Mouse (Mus musculus) hindbrain, embryonic 15.5 days (tissue): ENCODE measurements around the gene Tenm4. TPM values are rescaled to one million over a fixed set of nuclear protein-coding genes. Genes with fewer than 3 reads are reported as not detected.
A peak's percentile ranks its signal among the peaks of the same experiment; 100 is the strongest.

ENCODE experiments used
- ATAC-seq: fragments of 200-750 bp; cut with Nextera tagmentation; 2 replicates; pipeline ENCODE4 v1.8.0; 2017; ENCODE audit warnings: low read depth, moderate number of reproducible peaks, moderate TSS enrichment; ENCODE audit not compliant: low FRiP score
- H3K27ac ChIP-seq: fragments of 300-500 bp; sonication (generic); replicated peaks from 2 replicates; pipeline ENCODE4 v1.5.1; 2015; ENCODE audit warnings: mild to moderate bottlenecking, inconsistent platforms
- H3K27me3 ChIP-seq: fragments of 300-500 bp; sonication (generic); 2 replicates; pipeline ENCODE4 v1.6.1; 2015; ENCODE audit warnings: control low read depth, inconsistent platforms
- H3K36me3 ChIP-seq: fragments of 300-500 bp; sonication (generic); 2 replicates; pipeline ENCODE4 v1.6.1; 2015; ENCODE audit warnings: control low read depth, inconsistent platforms
- H3K4me1 ChIP-seq: fragments of 300-500 bp; sonication (generic); replicated peaks from 2 replicates; pipeline ENCODE4 v1.6.1; 2015; ENCODE audit warnings: control low read depth, inconsistent platforms
- H3K4me2 ChIP-seq: fragments of 300-500 bp; sonication (generic); 2 replicates; pipeline ENCODE4 v1.6.1; 2015; ENCODE audit warnings: moderate library complexity, mild to moderate bottlenecking, inconsistent platforms
- H3K4me3 ChIP-seq: fragments of 300-500 bp; sonication (generic); 2 replicates; pipeline ENCODE4 v1.5.1; 2015; ENCODE audit warnings: mild to moderate bottlenecking, inconsistent platforms
- H3K9ac ChIP-seq: fragments of 300-500 bp; sonication (generic); 2 replicates; pipeline ENCODE4 v1.6.1; 2015; ENCODE audit warnings: inconsistent platforms
- H3K9me3 ChIP-seq: fragments of 300-500 bp; sonication (generic); 2 replicates; pipeline ENCODE4 v1.6.1; 2016; ENCODE audit warnings: control low read depth, inconsistent platforms
- WGBS: fragments of 180-500 bp; shearing (Covaris S2); methylation state at CpG from one replicate; pipeline ENCODE4 v1.1.7; 2015; 5-methylcytosine and 5-hydroxymethylcytosine counted together
- polyA plus RNA-seq: library from polyadenylated mRNA; unstranded; fragments of >200 nt; fragmentation: Nextera tagmentation; extraction: Ambion mirVana; gene quantifications from 2 replicates; pipeline ENCODE4 v1.2.1, GENCODE M21; 2015

The Tenm4 gene
- polyA plus RNA-seq, 1 experiment from 2014 or later: 39.0 TPM

DNA sequence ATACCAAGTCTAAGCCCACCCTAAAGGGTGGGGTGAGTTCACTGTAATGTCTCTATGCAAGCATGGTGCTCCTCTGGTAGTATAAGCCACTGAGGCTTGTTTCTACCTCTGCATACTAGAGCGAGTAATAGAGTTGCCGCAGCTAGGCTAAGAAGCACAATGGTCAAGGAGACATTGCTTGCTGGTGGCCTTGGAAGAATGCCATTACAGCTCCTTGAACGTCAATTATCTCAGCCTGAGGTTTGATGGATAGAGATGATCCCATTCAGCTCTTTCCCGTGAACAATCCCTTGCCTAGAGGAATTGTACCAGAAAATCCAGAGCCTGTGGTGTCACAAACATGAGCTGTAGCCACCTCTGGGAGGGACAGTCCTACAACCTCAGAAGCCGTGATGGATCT is 537.5 kb downstream of the Tenm4 start:
- no peaks in the 10 kb centered on the region for H3K36me3 ChIP-seq
- no peak overlapping the region for H3K27ac ChIP-seq
- no peak for ATAC-seq
- H3K27me3 ChIP-seq: peaks cover 4% of the 10 kb centered on the region; the same call in 1 of the 2 replicates
- H3K4me3 ChIP-seq: no peak overlapping the region
- H3K4me1 ChIP-seq: peaks cover 7% of the 10 kb centered on the region; the same call in 1 of the 2 replicates
- no peak overlapping the region for H3K4me2 ChIP-seq
- H3K9ac ChIP-seq: no peak overlapping the region
- H3K9me3 ChIP-seq: no peaks in the 10 kb centered on the region
- WGBS: 68% methylated on average over 5 of the region's 5 CpGs

DNA sequence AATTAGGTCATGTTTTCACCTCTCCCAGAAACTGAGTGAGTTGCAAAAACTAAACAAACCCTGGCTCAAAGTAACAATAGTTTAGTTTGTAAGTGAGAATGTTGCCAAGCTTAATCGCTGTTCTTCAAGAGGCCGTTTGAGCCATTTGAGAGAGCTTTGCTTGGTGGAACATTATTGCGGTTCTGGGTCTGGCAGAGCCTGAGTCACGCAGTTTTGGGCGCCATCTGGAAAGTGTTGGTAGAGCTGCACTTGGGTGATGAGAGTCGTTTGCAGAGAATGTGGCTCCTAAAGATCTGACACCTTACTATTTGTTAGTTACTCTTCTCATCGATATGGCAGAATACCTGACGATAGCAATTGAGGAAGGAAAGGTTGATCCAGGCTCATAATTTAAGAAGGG is 537.9 kb downstream of the Tenm4 start:
- peaks cover 7% of the 10 kb centered on the region; the same call in 1 of the 2 replicates for H3K4me1 ChIP-seq
- no peak overlapping the region for H3K9ac ChIP-seq
- ATAC-seq: no peak
- WGBS: 96% methylated on average over 8 of the region's 8 CpGs
- no peaks in the 10 kb centered on the region for H3K9me3 ChIP-seq
- peaks cover 4% of the 10 kb centered on the region; the same call in 1 of the 2 replicates for H3K27me3 ChIP-seq
- no peak overlapping the region for H3K27ac ChIP-seq
- H3K36me3 ChIP-seq: no peaks in the 10 kb centered on the region
- no peak overlapping the region for H3K4me2 ChIP-seq
- H3K4me3 ChIP-seq: no peak overlapping the region

DNA sequence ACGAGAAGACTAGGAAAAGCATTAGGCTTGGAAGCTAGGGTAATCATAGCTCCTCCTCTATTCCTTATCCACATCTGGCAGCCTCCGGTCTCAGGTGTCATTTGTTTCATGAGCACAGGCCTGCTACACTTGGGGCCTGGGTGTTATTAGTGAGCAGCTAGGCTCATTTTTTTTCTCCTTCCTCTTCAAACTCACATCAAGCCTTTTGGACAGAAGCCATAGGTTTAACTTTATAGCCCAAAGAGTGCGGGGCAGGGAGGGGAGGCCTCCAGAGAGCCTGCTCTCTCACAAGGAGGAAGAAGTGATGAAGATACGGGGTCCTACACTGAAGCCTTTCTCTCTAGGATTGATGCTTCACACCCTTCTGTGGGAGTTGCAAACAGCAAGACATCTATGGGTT is 538.8 kb downstream of the Tenm4 start:
- no peak overlapping the region for H3K27ac ChIP-seq
- H3K9ac ChIP-seq: no peak overlapping the region
- no peak overlapping the region for H3K4me2 ChIP-seq
- H3K9me3 ChIP-seq: no peaks in the 10 kb centered on the region
- peaks cover 7% of the 10 kb centered on the region for H3K27me3 ChIP-seq
- H3K4me3 ChIP-seq: no peak overlapping the region
- peaks cover 7% of the 10 kb centered on the region; the same call in 1 of the 2 replicates for H3K4me1 ChIP-seq
- no peaks in the 10 kb centered on the region for H3K36me3 ChIP-seq
- WGBS: 87% methylated on average over 4 of the region's 4 CpGs
- no peak for ATAC-seq

DNA sequence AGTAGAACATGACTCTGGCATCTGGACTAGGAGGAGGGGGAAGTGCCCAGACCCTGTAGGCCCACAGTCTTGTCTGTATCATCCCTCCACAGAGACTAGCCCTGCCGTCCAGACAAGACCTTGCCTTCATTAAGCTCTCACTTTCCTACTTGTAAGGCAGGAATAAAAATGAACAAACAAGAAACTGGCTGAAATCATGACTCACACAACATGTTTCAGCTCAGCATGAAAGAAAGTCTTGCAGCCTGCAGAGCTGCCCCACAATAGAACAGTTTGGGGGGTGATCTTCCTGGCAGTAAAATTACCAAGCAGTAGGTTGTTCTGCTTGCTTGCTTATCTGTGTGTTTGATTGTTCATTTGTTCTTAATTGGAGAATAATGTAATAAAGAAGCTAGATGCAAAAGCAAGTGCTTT is 539.6 kb downstream of the Tenm4 start:
- 56% methylated on average over 1 of the region's 1 CpGs for WGBS
- Histone ChIP-seq H3K27ac (no peak overlapping the region), H3K4me2 (no peak overlapping the region), H3K4me3 (no peak overlapping the region), H3K27me3 (peaks cover 15% of the 10 kb centered on the region), H3K36me3 (no peaks in the 10 kb centered on the region), H3K9ac (no peak overlapping the region), H3K4me1 (peaks cover 7% of the 10 kb centered on the region; the same call in 1 of the 2 replicates), H3K9me3 (no peaks in the 10 kb centered on the region)
- ATAC-seq: no peak

DNA sequence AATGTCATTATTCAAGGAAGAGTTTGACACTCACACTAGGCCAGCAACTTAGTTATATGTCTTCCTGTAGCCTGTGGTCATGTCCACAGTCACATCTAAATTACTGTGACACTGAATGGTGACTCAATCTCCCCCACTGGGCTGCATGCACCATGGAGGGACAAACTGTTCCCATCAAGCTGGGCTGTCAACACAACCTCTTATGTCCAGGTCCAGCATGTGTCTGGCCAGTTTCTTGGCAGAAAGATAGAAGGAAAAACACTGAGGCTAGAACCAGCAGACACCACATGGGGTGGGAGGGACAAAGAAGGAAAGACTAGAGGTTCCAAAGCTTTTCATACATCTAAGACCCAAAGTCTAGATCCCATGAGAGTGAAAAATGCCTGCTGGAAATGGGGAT is 541.8 kb downstream of the Tenm4 start:
- Histone ChIP-seq H3K4me2 (no peak overlapping the region), H3K27ac (no peak overlapping the region), H3K9ac (no peak overlapping the region), H3K27me3 (peaks cover 18% of the 10 kb centered on the region), H3K9me3 (no peaks in the 10 kb centered on the region), H3K4me3 (no peak overlapping the region), H3K36me3 (no peaks in the 10 kb centered on the region), H3K4me1 (peaks cover 7% of the 10 kb centered on the region; the same call in 1 of the 2 replicates)
- no peak for ATAC-seq

DNA sequence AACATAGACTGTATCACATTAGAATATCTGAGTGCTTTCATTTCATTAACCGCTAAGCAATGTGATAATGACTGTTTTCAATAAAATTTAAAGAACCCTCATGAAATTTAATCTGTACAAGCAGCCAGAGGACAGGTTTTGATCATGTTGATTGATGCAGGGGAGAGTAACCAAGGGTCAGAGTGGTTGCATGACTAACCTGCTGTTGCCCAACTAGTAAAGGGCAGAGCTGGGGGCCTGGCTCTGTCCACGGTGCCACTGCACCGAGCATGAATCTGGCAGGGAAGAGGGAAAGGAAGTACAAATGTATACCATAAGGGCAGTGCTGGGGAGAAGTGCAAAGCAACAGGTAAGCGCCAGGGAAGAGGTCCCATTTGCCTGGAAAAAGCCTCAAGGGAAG is 545.9 kb downstream of the Tenm4 start:
- H3K4me2 ChIP-seq: no peak overlapping the region
- ATAC-seq: no peak
- WGBS: 90% methylated on average over 4 of the region's 4 CpGs
- no peaks in the 10 kb centered on the region for H3K9me3 ChIP-seq
- H3K27ac ChIP-seq: no peak overlapping the region
- no peak overlapping the region for H3K4me3 ChIP-seq
- H3K9ac ChIP-seq: no peak overlapping the region
- H3K4me1 ChIP-seq: peaks cover 33% of the 10 kb centered on the region
- no peaks in the 10 kb centered on the region for H3K36me3 ChIP-seq
- peaks cover 21% of the 10 kb centered on the region for H3K27me3 ChIP-seq

DNA sequence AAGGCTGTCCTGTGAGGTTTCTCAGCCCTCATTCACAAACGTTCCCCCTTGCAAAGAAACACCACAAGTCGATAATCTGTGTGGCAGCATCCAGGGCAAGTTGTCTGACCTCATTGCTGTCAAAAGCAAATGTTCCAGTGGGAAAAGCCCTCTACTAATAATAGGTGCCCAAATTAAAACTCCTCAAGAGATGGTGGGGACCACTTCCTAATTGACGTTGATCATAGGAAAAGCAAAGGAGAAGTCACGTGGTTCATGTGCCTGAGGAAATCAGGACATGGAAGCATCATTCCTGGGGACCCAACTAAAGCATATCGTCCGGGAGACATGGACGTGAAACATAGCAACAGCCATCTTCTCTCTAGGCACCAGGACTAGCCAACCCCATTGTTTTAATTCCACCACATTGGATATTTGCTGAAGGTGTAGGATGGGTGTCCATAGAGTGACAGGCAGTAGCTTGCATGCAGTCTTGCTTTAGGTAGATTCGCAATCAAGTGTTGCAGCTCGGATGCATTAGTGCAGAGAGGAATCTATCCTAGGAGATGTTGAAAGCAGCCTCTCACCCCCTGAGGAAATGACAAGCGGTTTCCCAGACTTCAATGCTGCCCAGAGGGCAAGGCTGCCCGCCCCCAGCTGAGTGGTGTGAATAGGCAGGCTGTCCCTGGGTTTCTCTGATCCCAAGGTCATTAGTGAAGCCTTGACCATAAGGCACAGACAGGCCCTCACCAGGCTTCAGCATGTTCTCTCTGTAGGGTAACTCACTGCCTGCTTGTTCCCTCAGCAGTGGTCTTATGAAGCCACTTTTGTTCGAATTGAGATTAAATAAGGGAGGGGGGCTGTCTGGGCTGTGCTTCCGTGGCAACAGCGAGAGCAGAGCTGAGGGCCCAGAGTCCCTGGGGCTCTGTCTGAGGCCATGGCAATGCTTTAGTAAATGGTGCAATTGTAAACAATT is 547.4 kb downstream of the Tenm4 start:
- H3K4me1 ChIP-seq: peaks cover 33% of the 10 kb centered on the region
- WGBS: 19% methylated on average over 14 of the region's 14 CpGs
- no peaks in the 10 kb centered on the region for H3K9me3 ChIP-seq
- peak; percentile 88 for ATAC-seq
- H3K27me3 ChIP-seq: peaks cover 27% of the 10 kb centered on the region
- no peak overlapping the region for H3K4me2 ChIP-seq
- peak overlapping the region; percentile 68 for H3K27ac ChIP-seq
- H3K4me3 ChIP-seq: no peak overlapping the region
- no peak overlapping the region for H3K9ac ChIP-seq
- H3K36me3 ChIP-seq: no peaks in the 10 kb centered on the region

DNA sequence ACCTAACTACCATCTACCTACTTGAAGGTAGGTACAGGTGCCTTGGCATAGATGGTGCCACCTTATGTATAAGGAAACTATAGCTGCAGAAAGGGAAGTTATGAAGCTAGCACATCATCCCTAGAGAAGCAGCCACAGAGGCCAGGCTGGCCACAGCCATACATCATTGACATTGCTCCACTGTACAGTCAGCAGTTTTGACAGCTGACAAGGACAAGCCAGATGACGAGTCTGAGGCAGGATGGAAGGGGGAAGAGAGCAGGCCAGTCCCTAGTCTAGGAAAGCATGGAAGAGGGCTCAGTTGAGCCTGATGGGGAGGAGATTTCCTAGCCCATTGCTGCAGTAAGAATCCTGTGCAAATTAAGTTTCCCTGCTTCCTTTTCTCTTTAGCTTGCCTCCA is 548.9 kb downstream of the Tenm4 start:
- Histone ChIP-seq H3K9ac (no peak overlapping the region), H3K27ac (no peak overlapping the region)

DNA sequence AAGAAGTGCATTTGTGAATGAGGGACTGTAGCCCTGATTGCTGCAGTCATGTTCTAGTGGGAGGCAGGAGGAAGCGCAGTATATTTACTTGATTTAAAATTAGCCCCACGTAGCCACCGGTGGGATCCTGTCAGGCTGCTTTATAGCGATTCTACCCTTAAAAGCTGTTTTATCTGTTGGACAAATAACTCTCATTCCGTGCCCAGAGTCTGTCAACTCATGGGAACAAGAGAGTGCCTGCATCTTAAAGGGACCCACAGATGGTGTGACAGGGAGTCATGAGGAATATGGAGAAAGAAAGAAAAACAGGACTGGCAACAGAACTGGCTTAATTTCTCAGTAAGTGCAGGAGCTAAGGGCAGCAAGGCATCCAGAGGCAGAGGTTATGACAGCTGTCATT is 549.4 kb downstream of the Tenm4 start:
- H3K9ac ChIP-seq: no peak overlapping the region
- H3K27ac ChIP-seq: no peak overlapping the region
- ATAC-seq: no peak
- no peaks in the 10 kb centered on the region for H3K36me3 ChIP-seq
- no peak overlapping the region for H3K4me2 ChIP-seq
- peaks cover 24% of the 10 kb centered on the region for H3K27me3 ChIP-seq
- 59% methylated on average over 5 of the region's 5 CpGs for WGBS
- no peaks in the 10 kb centered on the region for H3K9me3 ChIP-seq
- H3K4me3 ChIP-seq: no peak overlapping the region
- peaks cover 33% of the 10 kb centered on the region for H3K4me1 ChIP-seq

More for the DNA sequence above, 548.9 kb downstream of the Tenm4 start:
- no peak overlapping the region for H3K4me2 ChIP-seq
- H3K4me1 ChIP-seq: peaks cover 33% of the 10 kb centered on the region
- H3K36me3 ChIP-seq: no peaks in the 10 kb centered on the region
- H3K27me3 ChIP-seq: peaks cover 30% of the 10 kb centered on the region
- 18% methylated on average over 1 of the region's 1 CpGs for WGBS
- no peak overlapping the region for H3K4me3 ChIP-seq
- no peaks in the 10 kb centered on the region for H3K9me3 ChIP-seq
- ATAC-seq: no peak

DNA sequence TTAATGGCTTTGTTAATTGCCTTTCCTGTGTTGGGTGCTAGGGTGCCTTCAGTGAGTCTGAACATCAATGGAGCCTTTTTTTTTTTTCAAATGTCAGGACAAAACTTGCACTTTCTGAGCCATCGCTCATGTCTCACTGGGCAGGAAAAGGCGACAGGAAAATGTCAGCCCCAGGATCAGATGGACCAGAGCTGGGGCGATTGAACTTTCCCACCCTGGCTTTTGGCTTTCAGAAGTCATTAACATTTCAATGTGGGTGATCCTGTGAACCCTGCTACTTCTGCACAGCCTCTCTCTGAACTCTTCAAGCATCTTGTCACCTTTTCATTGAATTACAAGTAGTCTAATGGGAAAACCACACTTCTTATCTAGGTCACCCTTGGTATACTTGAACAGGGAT is 551.8 kb downstream of the Tenm4 start:
- Histone ChIP-seq H3K4me3 (no peak overlapping the region), H3K27me3 (peaks cover 26% of the 10 kb centered on the region), H3K4me1 (peaks cover 33% of the 10 kb centered on the region), H3K9me3 (no peaks in the 10 kb centered on the region), H3K9ac (no peak overlapping the region), H3K36me3 (no peaks in the 10 kb centered on the region), H3K27ac (no peak overlapping the region), H3K4me2 (no peak overlapping the region)
- WGBS: 38% methylated on average over 3 of the region's 3 CpGs
- ATAC-seq: no peak

DNA sequence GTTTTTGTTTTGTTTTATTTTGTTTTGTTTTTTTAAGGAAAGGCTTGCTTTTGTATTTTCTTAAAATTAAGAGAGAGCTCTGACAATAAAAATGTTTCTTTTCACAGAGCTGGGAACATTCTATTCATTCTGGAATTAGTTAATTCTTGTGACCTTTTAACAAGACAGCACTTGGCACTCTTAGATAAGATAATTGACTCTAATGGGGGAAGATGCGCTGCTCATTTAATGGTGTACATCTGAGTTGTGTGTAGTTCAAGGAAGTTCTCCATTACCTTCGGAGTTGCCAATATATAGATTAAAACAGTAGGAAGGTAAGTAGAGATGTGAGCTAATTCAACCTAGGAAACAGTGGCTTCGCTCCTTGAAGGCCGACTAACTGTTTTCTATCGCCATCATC is 554.6 kb downstream of the Tenm4 start:
- WGBS: 91% methylated on average over 5 of the region's 5 CpGs
- Histone ChIP-seq H3K27ac (no peak overlapping the region), H3K4me2 (no peak overlapping the region), H3K36me3 (no peaks in the 10 kb centered on the region), H3K27me3 (peaks cover 26% of the 10 kb centered on the region), H3K9ac (no peak overlapping the region), H3K4me3 (no peak overlapping the region), H3K4me1 (peaks cover 5% of the 10 kb centered on the region), H3K9me3 (no peaks in the 10 kb centered on the region)
- ATAC-seq: no peak

DNA sequence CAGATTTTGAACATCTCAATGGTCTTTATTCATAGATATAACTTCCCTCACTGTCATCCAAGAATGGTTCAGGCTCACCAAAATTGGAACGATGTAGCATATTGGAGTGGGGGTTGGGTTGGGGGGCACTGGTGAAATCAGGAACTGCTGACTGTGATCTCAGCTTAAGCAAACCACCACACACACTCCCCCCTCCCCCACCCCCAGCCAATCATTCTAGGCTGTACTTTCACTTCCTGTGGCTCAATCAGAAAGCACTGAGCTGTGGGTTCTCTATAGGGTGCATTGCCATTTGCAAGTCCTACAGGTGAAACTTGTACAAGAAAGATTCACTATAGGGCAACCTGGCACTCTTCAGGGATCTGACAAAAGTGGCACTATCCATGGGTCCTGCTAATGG is 559.3 kb downstream of the Tenm4 start:
- Histone ChIP-seq H3K4me2 (no peak overlapping the region), H3K27me3 (0 out of 2 replicates have a peak, but pooled peaks cover 7% of the 10 kb centered on the region), H3K4me3 (no peak overlapping the region), H3K9me3 (no peaks in the 10 kb centered on the region), H3K36me3 (no peaks in the 10 kb centered on the region), H3K27ac (no peak overlapping the region), H3K9ac (no peak overlapping the region), H3K4me1 (no peaks in the 10 kb centered on the region)
- no peak for ATAC-seq
- WGBS: 86% methylated on average over 1 of the region's 1 CpGs
